Mouse (Mus musculus) liver, postnatal 0 days (tissue): ENCODE measurements around the gene Lama4. TPM values are rescaled to one million over a fixed set of nuclear protein-coding genes. Genes with fewer than 3 reads are reported as not detected.

Experiments
- ATAC-seq: fragments of 200-750 bp; cut with Nextera tagmentation; 2 replicates; pipeline ENCODE4 v1.8.0; 2017; ENCODE audit warnings: mild to moderate bottlenecking, moderate library complexity
- DNase-seq: peaks from one replicate; pipeline ENCODE4 v3.0.0-alpha.2; 2016
- H3K27ac ChIP-seq: fragments of 300-500 bp; sonication (generic); 2 replicates; pipeline ENCODE4 v1.5.1; 2014; ENCODE audit warnings: antibody characterized with exemption, moderate library complexity, mild to moderate bottlenecking, low read depth
- H3K27me3 ChIP-seq: fragments of 300-500 bp; sonication (generic); 2 replicates; pipeline ENCODE4 v1.6.1; 2014; ENCODE audit warnings: low read length, control low read depth, mixed read lengths; ENCODE audit not compliant: insufficient read depth
- H3K36me3 ChIP-seq: fragments of 300-500 bp; sonication (generic); replicated peaks from 2 replicates; pipeline ENCODE4 v1.6.1; 2014; ENCODE audit warnings: mild to moderate bottlenecking, control low read depth, low read length, moderate library complexity, mixed read lengths; ENCODE audit not compliant: insufficient read depth
- H3K4me1 ChIP-seq: fragments of 300-500 bp; sonication (generic); 2 replicates; pipeline ENCODE4 v1.6.1; 2014; ENCODE audit warnings: antibody characterized with exemption, mild to moderate bottlenecking, control low read depth; ENCODE audit not compliant: insufficient read depth
- H3K4me2 ChIP-seq: fragments of 300-500 bp; sonication (generic); 2 replicates; pipeline ENCODE4 v1.6.1; 2014; ENCODE audit warnings: low read depth, mild to moderate bottlenecking, low read length, moderate library complexity, mixed read lengths
- H3K4me3 ChIP-seq: fragments of 300-500 bp; sonication (generic); 2 replicates; pipeline ENCODE4 v1.5.1; 2014; ENCODE audit warnings: low read depth, low read length
- H3K9ac ChIP-seq: fragments of 300-500 bp; sonication (generic); replicated peaks from 2 replicates; pipeline ENCODE4 v1.6.1; 2014; ENCODE audit warnings: mild to moderate bottlenecking, moderate library complexity
- H3K9me3 ChIP-seq: fragments of 300-500 bp; sonication (generic); 2 replicates; pipeline ENCODE4 v1.6.1; 2016; ENCODE audit warnings: mild to moderate bottlenecking, control low read depth, low read length, mixed read lengths
- CTCF ChIP-seq: sonication (generic); IDR thresholded peaks from 2 replicates; pipeline ENCODE4 v1.5.1; 2016; ENCODE audit warnings: antibody characterized with exemption, low read depth
- EP300 ChIP-seq: IDR thresholded peaks from 2 replicates; pipeline ENCODE4 v1.6.1; 2016; ENCODE audit warnings: antibody characterized with exemption, low read depth, mild to moderate bottlenecking
- WGBS: fragments of 180-500 bp; shearing (Covaris S2); extraction: QIAGEN DNeasy Blood & Tissue Kit; methylation state at CpG from one replicate; pipeline ENCODE4 v1.1.7; 2014; ENCODE audit not compliant: insufficient replicate concordance; 5-methylcytosine and 5-hydroxymethylcytosine counted together
- polyA plus RNA-seq: library from polyadenylated mRNA; unstranded; fragments of >200 nt; fragmentation: Nextera tagmentation; extraction: Ambion mirVana; gene quantifications from 2 replicates; pipeline ENCODE4 v1.2.1, GENCODE M21; 2015

The Lama4 gene
- polyA plus RNA-seq, 1 experiment from 2014 or later = 2.4 TPM

DNA sequence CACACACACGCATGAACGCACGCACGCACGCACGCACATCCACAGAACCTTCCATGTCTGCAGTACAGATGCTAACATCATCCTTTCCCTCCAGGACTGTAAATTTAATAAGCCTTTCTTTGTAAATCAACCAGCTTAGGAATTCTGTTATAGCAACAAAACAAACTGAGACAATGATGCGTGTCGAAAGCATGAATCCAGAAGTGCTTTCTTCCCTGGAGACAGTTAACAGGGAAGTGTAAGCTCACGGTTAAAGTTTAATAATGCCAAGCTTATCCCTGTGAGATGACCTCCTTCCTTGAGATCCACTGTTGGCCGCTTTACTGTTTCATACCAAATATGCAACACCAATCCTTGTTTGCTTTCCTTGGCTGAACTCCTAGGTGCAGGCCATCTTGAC is 133.4 kb downstream of the Lama4 start:
- no peak for DNase-seq
- Histone ChIP-seq H3K4me1 (no peaks in the 10 kb centered on the region), H3K9ac (no peak overlapping the region), H3K9me3 (no peaks in the 10 kb centered on the region), H3K4me3 (no peak overlapping the region), H3K27ac (no peak overlapping the region), H3K27me3 (no peaks in the 10 kb centered on the region), H3K4me2 (no peak overlapping the region), H3K36me3 (no peaks in the 10 kb centered on the region)
- 89% methylated on average over 10 of the region's 10 CpGs for WGBS
- ATAC-seq = no peak
- TF ChIP-seq CTCF (no peak), EP300 (no peak)

DNA sequence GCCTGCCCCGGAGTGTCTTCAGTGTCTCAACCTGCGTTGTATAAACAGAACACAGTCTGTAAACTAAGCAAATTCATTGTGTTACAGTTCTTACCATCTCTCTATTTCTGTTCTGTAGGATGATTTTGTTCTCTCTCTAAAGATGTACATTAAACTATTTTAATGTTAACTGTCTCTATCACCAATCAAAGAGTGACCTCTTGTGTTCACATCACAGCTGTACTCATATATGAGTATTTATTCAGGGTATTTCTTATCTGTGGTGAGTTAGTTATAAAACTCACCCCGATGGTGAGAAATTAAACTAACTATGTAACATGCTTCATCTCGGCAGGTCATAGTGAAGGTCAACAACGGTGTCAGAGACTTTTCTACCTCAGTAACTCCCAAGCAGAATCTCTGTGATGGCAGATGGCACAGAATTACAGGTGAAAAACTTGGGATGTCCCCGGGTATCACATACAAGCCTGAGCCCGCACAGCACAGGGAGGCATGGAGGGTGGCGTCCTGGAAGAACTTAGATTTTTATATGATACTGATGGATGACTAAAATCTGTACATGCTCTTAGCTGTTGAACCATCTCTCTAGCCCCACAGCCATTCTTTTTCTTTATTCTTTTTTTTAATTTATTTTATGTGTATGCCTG is 139.6 kb downstream of the Lama4 start:
- Histone ChIP-seq H3K4me3 (no peak overlapping the region), H3K27me3 (no peaks in the 10 kb centered on the region), H3K27ac (no peak overlapping the region), H3K9ac (no peak overlapping the region), H3K4me1 (no peaks in the 10 kb centered on the region), H3K36me3 (no peaks in the 10 kb centered on the region), H3K9me3 (no peaks in the 10 kb centered on the region), H3K4me2 (no peak overlapping the region)
- DNase-seq = no peak
- no peak for ATAC-seq
- TF ChIP-seq EP300 = no peak
- no peak for TF ChIP-seq CTCF
- 83% methylated on average over 8 of the region's 8 CpGs for WGBS

DNA sequence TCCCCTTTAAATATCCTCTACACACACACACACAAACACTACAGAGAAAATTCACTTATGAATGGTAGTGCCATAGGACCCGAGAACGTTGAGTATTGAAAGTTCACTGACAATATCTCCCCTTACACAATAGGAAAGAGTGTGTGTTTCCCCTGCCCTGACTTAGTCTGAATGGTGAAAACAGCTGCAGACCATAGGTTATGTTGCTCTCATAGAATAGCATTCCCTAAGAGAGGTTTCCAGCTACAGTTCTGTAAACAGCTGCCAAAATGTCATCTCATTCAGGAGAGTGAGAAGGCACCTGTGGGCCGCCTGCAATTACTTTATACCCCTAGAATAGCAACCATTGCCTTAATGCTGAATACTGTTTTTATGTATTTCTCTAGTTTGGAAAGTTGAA is 141.1 kb downstream of the Lama4 start:
- TF ChIP-seq CTCF = no peak
- TF ChIP-seq EP300 = no peak
- WGBS = 71% methylated on average over 3 of the region's 3 CpGs
- Histone ChIP-seq H3K9me3 (no peaks in the 10 kb centered on the region), H3K36me3 (no peaks in the 10 kb centered on the region), H3K27me3 (no peaks in the 10 kb centered on the region), H3K27ac (no peak overlapping the region), H3K4me2 (no peak overlapping the region), H3K4me1 (no peaks in the 10 kb centered on the region), H3K9ac (no peak overlapping the region), H3K4me3 (no peak overlapping the region)
- no peak for DNase-seq
- ATAC-seq = no peak

DNA sequence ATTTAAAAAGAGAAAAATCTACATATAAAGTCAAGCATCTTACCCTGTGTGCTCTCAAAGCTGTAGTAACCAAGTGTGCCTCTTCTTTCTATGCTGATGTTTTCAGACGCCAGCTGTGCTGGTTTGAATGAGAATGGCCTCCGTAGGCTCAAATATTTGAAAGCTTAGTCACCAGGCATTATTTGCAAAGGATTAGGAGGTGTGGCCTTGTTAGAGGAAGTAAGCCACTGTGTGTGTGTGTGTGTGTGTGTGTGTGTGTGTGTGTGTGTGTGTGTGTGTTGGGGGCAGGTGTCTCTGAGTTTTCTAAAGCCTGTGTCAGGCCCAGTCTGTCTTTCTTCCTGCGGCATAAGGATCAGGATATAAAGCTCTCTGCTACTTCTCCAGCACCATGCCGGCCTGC is 141.6 kb downstream of the Lama4 start:
- WGBS = 71% methylated on average over 4 of the region's 4 CpGs

DNA sequence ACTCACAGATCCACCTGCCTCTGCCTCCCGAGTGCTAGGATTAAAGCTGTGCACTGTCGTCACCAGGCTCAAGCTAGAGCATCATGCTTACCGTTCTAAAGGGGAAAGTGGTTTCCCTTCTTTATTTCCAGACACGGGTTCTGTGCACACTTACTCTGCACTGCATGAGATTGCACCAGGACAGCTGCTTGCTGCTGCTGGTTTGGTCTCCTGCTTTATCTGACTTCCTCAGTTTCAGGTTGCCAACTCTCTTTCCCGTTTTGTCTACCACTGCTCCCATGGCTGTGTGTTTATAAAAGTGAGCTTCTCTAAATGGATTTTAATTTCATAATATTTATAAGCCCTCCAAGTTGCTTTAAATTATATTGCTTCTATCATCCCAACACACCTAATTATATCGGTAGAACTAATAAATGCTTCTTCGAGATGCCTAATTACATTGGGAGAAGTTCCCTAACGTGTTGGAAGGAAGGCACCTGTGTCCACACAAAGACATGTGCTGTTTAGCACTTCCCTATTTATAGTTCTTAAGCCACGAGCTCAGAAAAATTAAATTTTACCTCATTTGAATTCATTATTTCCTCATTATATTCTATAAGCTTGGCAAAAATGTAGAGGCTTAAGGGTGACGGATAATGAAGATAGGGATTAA is 143.6 kb downstream of the Lama4 start:
- H3K9me3 ChIP-seq = no peaks in the 10 kb centered on the region
- WGBS = 40% methylated on average over 10 of the region's 10 CpGs
- no peak overlapping the region for H3K9ac ChIP-seq
- no peaks in the 10 kb centered on the region for H3K4me1 ChIP-seq
- ATAC-seq (no peak), DNase-seq (no peak)
- H3K36me3 ChIP-seq = no peaks in the 10 kb centered on the region
- no peak overlapping the region for H3K4me3 ChIP-seq
- TF ChIP-seq EP300 (no peak), CTCF (no peak)
- H3K27ac ChIP-seq = no peak overlapping the region
- H3K4me2 ChIP-seq = no peak overlapping the region
- no peaks in the 10 kb centered on the region for H3K27me3 ChIP-seq

More for the DNA sequence above, 141.6 kb downstream of the Lama4 start:
- Histone ChIP-seq H3K27ac (no peak overlapping the region), H3K9ac (no peak overlapping the region), H3K4me1 (no peaks in the 10 kb centered on the region), H3K27me3 (no peaks in the 10 kb centered on the region), H3K4me2 (no peak overlapping the region), H3K4me3 (no peak overlapping the region), H3K9me3 (no peaks in the 10 kb centered on the region), H3K36me3 (no peaks in the 10 kb centered on the region)
- DNase-seq (no peak), ATAC-seq (no peak)
- TF ChIP-seq CTCF (no peak), EP300 (no peak)

DNA sequence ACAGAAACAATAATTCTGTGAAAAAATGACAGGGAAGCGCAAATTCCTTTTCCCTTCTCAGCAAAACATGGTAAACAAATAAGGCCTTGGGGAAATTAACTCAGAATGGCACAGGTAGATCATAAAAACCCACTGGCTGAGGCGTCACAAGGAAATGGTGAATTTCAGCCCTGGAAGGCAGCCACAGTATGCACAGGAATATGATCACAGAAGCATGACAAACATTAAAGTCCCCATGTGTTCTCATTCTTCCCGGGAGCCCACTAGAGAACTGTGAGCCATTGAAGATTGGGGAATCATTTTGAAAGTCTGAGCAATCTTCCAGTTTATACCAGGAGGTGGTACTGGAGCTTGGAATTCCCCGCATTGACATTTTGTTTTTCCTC is 144.2 kb downstream of the Lama4 start:
- Histone ChIP-seq H3K27me3 (no peaks in the 10 kb centered on the region), H3K9me3 (no peaks in the 10 kb centered on the region), H3K9ac (no peak overlapping the region), H3K4me1 (no peaks in the 10 kb centered on the region), H3K27ac (no peak overlapping the region), H3K36me3 (no peaks in the 10 kb centered on the region), H3K4me2 (no peak overlapping the region), H3K4me3 (no peak overlapping the region)
- WGBS = 65% methylated on average over 4 of the region's 4 CpGs
- ATAC-seq = no peak
- no peak for TF ChIP-seq CTCF
- no peak for TF ChIP-seq EP300
- no peak for DNase-seq
